Comparison of ENCODE assay signal across 23 mouse cellular contexts in the genomic region with DNA sequence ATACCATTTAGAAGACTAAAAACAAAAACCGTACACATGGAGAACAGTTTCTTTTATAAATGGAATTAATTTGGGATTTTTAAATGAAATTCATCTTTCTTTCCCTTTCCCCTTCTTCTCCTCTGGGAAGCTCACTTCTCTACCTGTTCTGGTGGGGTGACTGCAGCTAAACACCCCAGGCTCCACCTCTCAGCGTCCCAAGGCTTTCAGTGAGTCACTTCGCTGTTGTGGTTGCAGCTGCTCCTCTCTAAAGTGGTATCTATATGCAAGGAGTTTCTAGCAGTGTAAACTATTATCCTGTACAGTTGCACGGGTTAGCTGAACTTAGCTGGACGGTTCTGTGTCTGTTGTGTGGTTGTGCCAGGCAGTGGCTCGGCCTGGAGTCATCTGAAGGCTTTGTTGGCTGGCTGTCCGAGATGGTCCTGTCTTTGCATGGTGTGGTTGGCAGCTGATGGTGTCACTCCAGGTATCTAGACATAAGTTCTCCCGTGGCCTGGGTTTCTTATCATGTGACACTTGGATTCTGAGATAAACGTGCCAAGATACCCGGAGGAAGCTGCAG.
DNase-seq lines count a peak whose midpoint lies in the region; ATAC-seq lines count a peak whose summit lies in the region.
"Had no signal": no experiment of that assay in that cellular context is flagged by ENCODE, and none has a peak within 500 bp of the region (broad histone marks: within the 10 kb centered on the region; RNA-seq: fewer than 3 reads in every experiment).

No protein-coding gene starts in this region.

- no peak overlapping the region for H3K9ac ChIP-seq in intestine, embryonic 14.5 days (ENCODE audit: low read length)
- H3K9ac ChIP-seq in intestine, embryonic 15.5 days, result no peak overlapping the region
- H3K9ac ChIP-seq in hindbrain, embryonic 13.5 days, result no peak overlapping the region
- H3K9ac ChIP-seq in neural tube, embryonic 12.5 days, result no peak overlapping the region
- H3K9ac ChIP-seq: embryonic facial prominence, embryonic 12.5 days; heart, embryonic 12.5 days; liver, embryonic 12.5 days; liver, postnatal 0 days had no signal

- no peak overlapping the region for H3K4me3 ChIP-seq in intestine, embryonic 14.5 days (ENCODE audit: low read depth, low read length)
- H3K4me3 ChIP-seq in intestine, embryonic 15.5 days (replicated peaks), result no peak overlapping the region
- no peak overlapping the region for H3K4me3 ChIP-seq in hindbrain, embryonic 13.5 days
- no peak overlapping the region for H3K4me3 ChIP-seq in neural tube, embryonic 12.5 days
- H3K4me3 ChIP-seq: embryonic facial prominence, embryonic 12.5 days; heart, embryonic 12.5 days; liver, embryonic 12.5 days had no signal

- DNase-seq in heart, adult 11 months, result peak; percentile 54
- DNase-seq in heart, adult 8-10 months (ENCODE audit: low spot score), result no peak
- peak; percentile 45 for DNase-seq in intestine, embryonic 14.5 days (ENCODE audit: low spot score)
- DNase-seq: B cell, adult 2 months; cerebellum, adult 11 months; cerebellum, adult 9-10 months; cerebellum, postnatal 36 days; embryo, embryonic 11 days; gastrocnemius, postnatal 14 days; kidney, postnatal 4 days; layer of hippocampus, postnatal 36 days; left cerebral cortex, postnatal 4 days; liver, postnatal 0 days; lung, postnatal 36 days had no signal

- no peak overlapping the region for H3K27ac ChIP-seq in intestine, embryonic 14.5 days (ENCODE audit: low read depth)
- no peak overlapping the region for H3K27ac ChIP-seq in intestine, embryonic 15.5 days
- H3K27ac ChIP-seq in hindbrain, embryonic 13.5 days, result peak overlapping the region; percentile 75; the same call in 1 of the 2 replicates
- 0 out of 2 replicates have a peak overlapping the region, but pooled peaks have one; percentile 5 for H3K27ac ChIP-seq in neural tube, embryonic 12.5 days
- H3K27ac ChIP-seq: embryonic facial prominence, embryonic 12.5 days; kidney, postnatal 0 days; liver, embryonic 12.5 days had no signal

- H3K27me3 ChIP-seq in intestine, embryonic 14.5 days (replicated peaks; ENCODE audit: control insufficient read depth, insufficient read depth, low read length), result no peaks in the 10 kb centered on the region
- H3K27me3 ChIP-seq in intestine, embryonic 15.5 days (replicated peaks), result no peaks in the 10 kb centered on the region
- H3K27me3 ChIP-seq in hindbrain, embryonic 13.5 days, result no peaks in the 10 kb centered on the region
- H3K27me3 ChIP-seq in neural tube, embryonic 12.5 days (replicated peaks), result no peaks in the 10 kb centered on the region
- H3K27me3 ChIP-seq: embryonic facial prominence, embryonic 12.5 days; heart, embryonic 12.5 days had no signal

- no peak for ATAC-seq in intestine, embryonic 14.5 days (replicated peaks; ENCODE audit: low FRiP score, low TSS enrichment, low read depth)
- no peak for ATAC-seq in intestine, embryonic 15.5 days
- ATAC-seq in hindbrain, embryonic 13.5 days (ENCODE audit: low FRiP score), result no peak
- no peak for ATAC-seq in neural tube, embryonic 12.5 days (ENCODE audit: low FRiP score, low read depth)
- ATAC-seq: intestine, embryonic 16.5 days; liver, embryonic 12.5 days; liver, postnatal 0 days had no signal

- WGBS in intestine, embryonic 14.5 days, result 78% methylated on average over 10 of the region's 10 CpGs
- WGBS in intestine, embryonic 15.5 days, result 77% methylated on average over 10 of the region's 10 CpGs
- WGBS in hindbrain, embryonic 13.5 days, result 73% methylated on average over 10 of the region's 10 CpGs
- WGBS in neural tube, embryonic 12.5 days, result 82% methylated on average over 10 of the region's 10 CpGs

- H3K9me3 ChIP-seq in intestine, embryonic 14.5 days (ENCODE audit: control insufficient read depth, low read length), result no peaks in the 10 kb centered on the region
- no peaks in the 10 kb centered on the region for H3K9me3 ChIP-seq in intestine, embryonic 15.5 days
- no peaks in the 10 kb centered on the region for H3K9me3 ChIP-seq in hindbrain, embryonic 13.5 days
- no peaks in the 10 kb centered on the region for H3K9me3 ChIP-seq in neural tube, embryonic 12.5 days
- H3K9me3 ChIP-seq: embryonic facial prominence, embryonic 12.5 days; heart, embryonic 12.5 days; liver, embryonic 12.5 days had no signal

- peaks cover 9% of the 10 kb centered on the region; the same call in 1 of the 2 replicates for H3K4me1 ChIP-seq in intestine, embryonic 14.5 days (replicated peaks; ENCODE audit: control insufficient read depth, insufficient read depth, low read length)
- peaks cover 9% of the 10 kb centered on the region; the same call in 1 of the 2 replicates for H3K4me1 ChIP-seq in intestine, embryonic 15.5 days (replicated peaks)
- peaks cover 40% of the 10 kb centered on the region for H3K4me1 ChIP-seq in hindbrain, embryonic 13.5 days (replicated peaks)
- peaks cover 22% of the 10 kb centered on the region for H3K4me1 ChIP-seq in neural tube, embryonic 12.5 days
- H3K4me1 ChIP-seq: liver, embryonic 12.5 days had no signal

- no peak overlapping the region for H3K4me2 ChIP-seq in intestine, embryonic 14.5 days (ENCODE audit: low read length)
- no peak overlapping the region for H3K4me2 ChIP-seq in intestine, embryonic 15.5 days (replicated peaks)
- H3K4me2 ChIP-seq in hindbrain, embryonic 13.5 days, result no peak overlapping the region
- H3K4me2 ChIP-seq in neural tube, embryonic 12.5 days (replicated peaks), result no peak overlapping the region
- H3K4me2 ChIP-seq: embryonic facial prominence, embryonic 12.5 days; heart, embryonic 12.5 days; liver, embryonic 12.5 days; midbrain, embryonic 11.5 days had no signal

- H3K36me3 ChIP-seq in intestine, embryonic 14.5 days (ENCODE audit: control insufficient read depth, insufficient read depth, low read length), result no peaks in the 10 kb centered on the region
- H3K36me3 ChIP-seq in intestine, embryonic 15.5 days, result no peaks in the 10 kb centered on the region
- no peaks in the 10 kb centered on the region for H3K36me3 ChIP-seq in hindbrain, embryonic 13.5 days
- no peaks in the 10 kb centered on the region for H3K36me3 ChIP-seq in neural tube, embryonic 12.5 days
- H3K36me3 ChIP-seq: embryonic facial prominence, embryonic 12.5 days; heart, embryonic 12.5 days; liver, embryonic 12.5 days had no signal

Comparison
In these comparisons a context has a peak if more than half of its experiments do, and no peak if none do; other contexts are left out.
1. H3K27ac ChIP-seq: peak in hindbrain, embryonic 13.5 days (single experiment) and neural tube, embryonic 12.5 days (single experiment); none in intestine, embryonic 14.5 days (single experiment) and intestine, embryonic 15.5 days (single experiment).